Mouse (Mus musculus) adrenal gland, postnatal 36 days (tissue): ENCODE measurements at regions not wholly inside any gene's neighbourhood (a gene's known extent, or its start where the extent isn't known, plus 50 kb on each side); places are given as distances from the start of the nearest gene placed in this dataset.

Experiments
- DNase-seq, 2 experiments: peaks; one replicate each; pipeline ENCODE4 v3.0.0; 2021; ENCODE audit warnings: mixed read lengths in 1 of 2

DNA sequence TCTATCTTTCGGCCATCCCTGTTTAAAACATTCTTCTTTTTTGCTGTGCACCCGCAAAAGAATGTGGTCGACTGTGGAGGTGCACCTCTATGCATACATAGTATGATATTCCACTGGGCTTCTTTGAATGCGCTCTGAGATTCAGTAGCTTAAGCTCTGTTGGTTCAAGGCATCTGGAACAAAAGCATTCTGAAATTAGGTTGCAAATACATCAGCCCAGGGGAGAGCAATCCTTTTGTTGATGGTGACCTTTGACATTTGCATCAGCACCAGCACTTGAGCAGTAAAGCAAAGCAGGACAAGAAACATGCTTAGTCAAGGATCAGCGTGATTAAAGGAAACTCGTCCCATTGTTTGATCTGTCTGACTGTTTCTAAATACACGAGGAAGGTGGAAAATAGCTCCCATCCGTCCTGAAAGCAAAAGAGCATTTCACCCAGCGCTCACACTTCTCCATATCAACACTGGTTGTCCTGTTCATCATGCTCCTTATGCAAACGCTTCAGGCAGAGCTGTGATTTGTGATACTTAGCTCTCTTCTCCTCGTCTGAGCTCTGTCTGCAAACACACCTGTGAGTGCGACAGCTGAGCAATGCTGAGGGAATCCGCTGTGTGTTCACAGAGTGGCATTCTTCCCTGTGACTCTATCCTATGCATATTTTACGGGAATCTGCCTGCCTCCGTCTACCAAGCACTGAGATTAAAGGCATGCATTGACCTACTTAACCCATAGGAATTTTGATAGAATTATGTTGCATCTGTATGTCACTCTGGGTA, 67.4 kb upstream of the Dkk2 start:
- no peak for DNase-seq

DNA sequence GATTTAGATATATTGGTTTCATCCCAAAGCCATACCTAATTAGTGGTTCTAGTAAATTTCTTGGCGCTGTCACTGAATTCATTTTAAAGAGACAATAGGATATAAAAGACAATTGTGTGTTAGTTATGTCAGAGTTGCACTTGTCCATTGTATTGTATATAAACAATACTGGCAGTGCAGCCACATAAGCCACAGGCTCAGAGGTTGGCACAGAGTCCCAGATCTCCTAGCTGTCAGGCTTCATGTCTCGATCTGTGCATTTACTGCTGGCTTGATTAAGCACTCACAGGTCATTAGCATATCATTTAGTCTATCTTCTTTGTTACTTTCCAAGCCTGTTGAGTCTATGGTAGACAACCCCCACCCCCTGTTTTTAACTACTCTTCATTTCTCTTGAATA, 66.6 kb upstream of the Dkk2 start:
- no peak for DNase-seq

DNA sequence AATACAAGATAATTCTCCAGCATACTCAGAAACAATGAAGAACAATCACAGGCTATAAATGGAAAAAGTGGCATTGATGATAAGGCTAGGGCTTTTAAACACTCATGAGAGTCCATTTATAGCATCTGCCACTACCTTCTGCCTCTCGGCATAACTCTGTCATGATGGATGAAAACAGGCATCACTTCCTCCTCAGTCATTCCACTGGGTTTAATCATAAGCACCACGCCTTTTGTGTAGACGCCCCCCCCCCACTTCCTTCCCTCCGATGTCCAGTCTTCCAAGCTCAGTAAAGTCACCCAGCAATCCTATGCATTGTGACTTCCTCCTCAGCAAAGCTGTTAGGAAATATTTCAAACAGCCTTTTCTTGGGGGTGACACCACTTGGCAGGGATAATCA, 63.1 kb upstream of the Dkk2 start:
- DNase-seq: no peak

DNA sequence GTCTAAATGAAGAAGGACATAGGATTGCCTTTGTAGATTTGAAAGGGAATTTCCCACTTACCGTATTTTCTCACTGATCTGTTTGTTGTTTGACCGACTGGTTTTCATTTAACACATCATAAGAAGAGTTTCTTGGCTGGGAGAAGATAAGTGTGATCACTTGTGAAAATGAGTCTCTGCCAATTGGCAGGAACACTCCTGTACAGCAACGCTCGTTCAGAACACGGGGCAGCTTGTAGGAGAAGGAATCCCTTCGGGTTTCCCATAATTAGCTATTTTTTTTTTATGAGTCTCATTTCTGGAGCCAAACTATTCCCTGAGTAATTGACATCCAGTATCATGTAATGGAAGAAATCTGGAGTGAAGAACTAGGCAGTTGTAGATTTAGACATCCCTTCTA, 61.8 kb upstream of the Dkk2 start:
- DNase-seq: no peak

DNA sequence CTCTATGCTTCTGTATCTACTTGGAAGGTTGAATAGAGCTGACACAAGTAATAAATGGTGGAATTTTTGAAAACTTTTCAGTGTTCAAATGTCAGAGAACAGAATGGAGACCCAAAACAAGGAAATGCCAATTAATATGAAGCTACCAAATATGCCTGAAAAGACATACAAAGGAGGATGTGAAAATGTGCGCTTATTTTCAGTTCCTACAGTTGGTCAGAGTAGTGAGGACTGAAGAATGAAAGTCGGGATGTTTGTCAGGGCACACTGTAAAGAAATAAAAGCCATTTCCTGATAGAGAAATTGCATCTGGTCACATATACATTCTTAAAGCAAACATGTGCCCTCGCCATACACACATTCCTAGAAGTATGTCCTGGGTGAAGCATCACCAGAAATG, 56.0 kb upstream of the Dkk2 start:
- DNase-seq: no peak

DNA sequence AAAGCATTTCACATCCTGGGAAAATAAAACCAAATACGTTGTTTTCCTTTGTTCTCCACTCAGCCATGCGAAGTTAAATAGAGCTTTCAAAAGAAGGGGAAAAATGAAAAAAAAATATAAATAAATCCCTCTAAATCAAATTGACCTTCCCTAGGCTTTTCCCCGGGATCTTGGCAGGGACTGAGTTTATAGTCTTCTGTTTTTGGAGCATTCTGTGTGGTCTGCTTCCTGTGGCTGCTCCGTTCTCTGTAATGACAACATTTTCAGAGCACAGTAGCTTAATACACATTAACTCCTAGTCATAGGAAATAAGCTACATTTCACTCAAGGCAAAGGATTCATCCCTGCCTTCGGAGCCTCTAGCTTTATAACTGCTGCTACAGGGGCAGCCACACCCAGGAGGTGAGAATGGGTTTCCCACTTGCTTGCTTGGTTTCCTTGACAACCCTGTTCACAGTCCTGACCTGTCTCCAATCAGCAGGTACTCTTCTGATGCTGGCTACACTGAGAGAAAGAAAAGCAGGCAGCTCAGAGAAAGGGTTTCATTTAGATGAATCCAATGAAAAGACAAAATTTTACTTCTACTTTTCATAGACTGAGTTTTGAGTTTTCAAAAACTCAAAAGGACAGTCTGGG, 51.9 kb upstream of the Dkk2 start:
- DNase-seq: no peak

DNA sequence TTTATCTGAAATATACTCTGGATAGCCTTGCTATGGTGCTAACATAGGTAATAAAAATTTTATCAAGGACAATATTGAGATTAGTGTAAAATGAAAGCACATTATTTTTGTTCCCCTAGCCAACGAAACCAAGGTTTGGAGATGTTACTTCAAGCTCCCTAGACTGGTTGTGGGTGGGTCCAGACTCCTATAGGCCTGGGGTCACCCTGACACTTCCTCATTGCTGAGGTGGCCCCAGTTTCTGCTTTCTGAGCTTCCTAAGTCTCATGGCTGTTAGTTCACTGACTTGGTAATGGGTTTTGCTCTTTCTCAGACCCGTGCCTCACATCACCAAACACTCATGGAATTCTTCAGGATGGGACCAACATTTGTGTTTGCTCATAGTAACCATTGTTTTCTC, 49.9 kb upstream of the Dkk2 start:
- no peak for DNase-seq
